Mouse (Mus musculus) megakaryocyte, embryonic 14.5 days (primary cell): ENCODE results near the gene Rnf183.

ENCODE experiments used
- FLI1 ChIP-seq: IDR thresholded peaks from 2 replicates; pipeline ENCODE4 v1.6.1; 2012; ENCODE audit warnings: low read length, inconsistent platforms, mixed read lengths
- GATA1 ChIP-seq: IDR thresholded peaks from 3 replicates; pipeline ENCODE4 v1.6.1; 2012; ENCODE audit warnings: mixed read lengths, low read length, inconsistent platforms, borderline replicate concordance

GRCm38 (mm10) chr4:62460348-62460747 is 25.3 kb upstream of the Rnf183 start:
- TF ChIP-seq FLI1: no peak
- TF ChIP-seq GATA1: no peak
